Mouse (Mus musculus): ENCODE measurements around the gene Specc1l. TPM values are rescaled to one million over a fixed set of nuclear protein-coding genes. Genes with fewer than 3 reads are reported as not detected.

Specc1l gene
- total RNA-seq, 1 experiment from 2014 or later, result 53.5 TPM

- no peak for ATAC-seq (replicated peaks in 1 of 2; ENCODE audit: insufficient read depth in 1 of 2, low FRiP score in 2 of 2, low TSS enrichment in 1 of 2, low read depth in 1 of 2, poor library complexity in 2 of 2, severe bottlenecking in 2 of 2)
Observed at GRCm38 (mm10) chr10:75298608-75299007, 86.7 kb downstream of the Specc1l start.

GRCm38 (mm10) chr10:75299785-75300418, 88.0 kb downstream of the Specc1l start:
- ATAC-seq (replicated peaks in 1 of 2; ENCODE audit: insufficient read depth in 1 of 2, low FRiP score in 2 of 2, low TSS enrichment in 1 of 2, low read depth in 1 of 2, poor library complexity in 2 of 2, severe bottlenecking in 2 of 2), result peak; percentile 48 to 66

- ATAC-seq (replicated peaks in 1 of 2; ENCODE audit: insufficient read depth in 1 of 2, low FRiP score in 2 of 2, low TSS enrichment in 1 of 2, low read depth in 1 of 2, poor library complexity in 2 of 2, severe bottlenecking in 2 of 2), result no peak
Observed at GRCm38 (mm10) chr10:75301195-75301806, 89.4 kb downstream of the Specc1l start.

DNA sequence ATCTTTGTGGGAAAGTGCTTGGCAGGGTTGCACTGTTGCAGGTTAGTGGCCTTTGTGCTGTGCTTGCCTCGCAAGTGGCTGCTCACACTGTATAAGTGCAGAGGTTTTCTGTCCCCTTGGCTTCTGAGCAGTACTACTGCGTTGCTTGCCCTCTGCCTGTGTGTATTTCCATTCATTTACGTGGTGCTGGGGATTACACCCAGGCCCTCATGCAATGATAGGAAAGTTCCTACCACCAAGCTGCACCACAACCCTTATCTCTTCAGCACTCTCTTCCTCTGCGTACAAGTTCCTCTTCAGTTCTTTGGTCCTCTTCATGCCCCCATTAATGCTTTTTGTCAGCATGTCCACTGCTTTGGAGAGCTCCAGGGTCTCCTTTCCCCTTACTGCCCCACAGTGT, 90.1 kb downstream of the Specc1l start:
- ATAC-seq (replicated peaks in 1 of 2; ENCODE audit: insufficient read depth in 1 of 2, low FRiP score in 2 of 2, low TSS enrichment in 1 of 2, low read depth in 1 of 2, poor library complexity in 2 of 2, severe bottlenecking in 2 of 2), result peak; percentile 74 to 79

- no peak for ATAC-seq (replicated peaks in 1 of 2; ENCODE audit: insufficient read depth in 1 of 2, low FRiP score in 2 of 2, low TSS enrichment in 1 of 2, low read depth in 1 of 2, poor library complexity in 2 of 2, severe bottlenecking in 2 of 2)
Observed at GRCm38 (mm10) chr10:75302536-75302935, 90.7 kb downstream of the Specc1l start.

DNA sequence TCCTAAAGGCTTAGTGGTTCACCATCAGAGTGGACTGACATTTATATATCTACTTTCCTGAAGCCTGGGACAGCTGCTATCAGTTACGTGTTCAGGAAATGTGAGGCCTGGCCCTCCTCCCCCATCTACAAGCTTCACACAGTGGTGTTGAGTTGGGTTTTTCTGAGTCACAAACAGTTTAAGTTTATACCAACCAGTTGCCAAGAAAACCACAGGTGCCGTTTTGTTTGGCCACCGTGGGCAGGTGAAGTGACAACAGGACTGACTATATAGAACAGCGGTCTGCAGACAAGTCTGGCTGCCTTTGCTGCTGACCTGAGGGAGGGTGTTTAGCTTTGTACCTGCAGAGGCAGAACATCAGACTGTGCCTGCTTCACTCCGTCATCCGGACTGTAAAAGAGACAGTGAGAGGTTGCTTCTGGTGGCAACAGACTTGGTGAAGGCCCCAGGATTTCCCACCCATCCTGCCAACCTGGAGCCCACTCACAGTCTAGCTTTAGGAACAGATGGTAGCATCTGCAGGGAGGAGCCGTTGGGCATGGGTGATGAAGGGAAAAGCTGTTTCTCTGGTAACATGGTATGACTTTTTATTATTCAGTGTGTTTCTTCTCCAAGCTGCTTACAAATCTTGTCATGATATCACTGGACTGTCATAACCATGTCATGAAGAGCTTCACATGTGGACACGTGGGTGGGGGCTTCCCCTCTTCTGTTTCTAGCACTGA, 91.6 kb downstream of the Specc1l start:
- ATAC-seq (replicated peaks in 1 of 2; ENCODE audit: insufficient read depth in 1 of 2, low FRiP score in 2 of 2, low TSS enrichment in 1 of 2, low read depth in 1 of 2, poor library complexity in 2 of 2, severe bottlenecking in 2 of 2), result no peak

GRCm38 (mm10) chr10:75304049-75304405, 92.2 kb downstream of the Specc1l start:
- no peak for ATAC-seq (replicated peaks in 1 of 2; ENCODE audit: insufficient read depth in 1 of 2, low FRiP score in 2 of 2, low TSS enrichment in 1 of 2, low read depth in 1 of 2, poor library complexity in 2 of 2, severe bottlenecking in 2 of 2)

- ATAC-seq (replicated peaks in 1 of 2; ENCODE audit: insufficient read depth in 1 of 2, low FRiP score in 2 of 2, low TSS enrichment in 1 of 2, low read depth in 1 of 2, poor library complexity in 2 of 2, severe bottlenecking in 2 of 2), result no peak
Observed at GRCm38 (mm10) chr10:75304413-75304812, 92.5 kb downstream of the Specc1l start.

DNA sequence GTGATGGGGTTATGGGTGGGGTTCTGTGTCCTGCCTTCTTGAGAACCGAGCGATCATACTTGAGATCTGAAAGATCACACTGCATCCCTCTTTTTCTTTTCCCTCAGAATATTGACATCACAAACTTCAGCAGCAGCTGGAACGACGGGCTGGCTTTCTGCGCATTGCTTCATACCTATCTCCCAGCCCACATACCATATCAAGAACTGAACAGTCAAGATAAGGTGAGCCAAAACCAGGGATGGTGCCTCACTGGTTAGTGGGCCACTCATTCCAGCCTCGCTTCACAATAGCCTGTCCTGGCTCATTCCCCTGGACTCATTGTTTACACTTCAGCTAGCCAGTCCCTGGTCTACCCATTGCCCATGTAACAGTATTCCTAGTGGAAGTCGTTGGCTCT, 95.3 kb downstream of the Specc1l start:
- ATAC-seq (replicated peaks in 1 of 2; ENCODE audit: insufficient read depth in 1 of 2, low FRiP score in 2 of 2, low TSS enrichment in 1 of 2, low read depth in 1 of 2, poor library complexity in 2 of 2, severe bottlenecking in 2 of 2), result no peak

DNA sequence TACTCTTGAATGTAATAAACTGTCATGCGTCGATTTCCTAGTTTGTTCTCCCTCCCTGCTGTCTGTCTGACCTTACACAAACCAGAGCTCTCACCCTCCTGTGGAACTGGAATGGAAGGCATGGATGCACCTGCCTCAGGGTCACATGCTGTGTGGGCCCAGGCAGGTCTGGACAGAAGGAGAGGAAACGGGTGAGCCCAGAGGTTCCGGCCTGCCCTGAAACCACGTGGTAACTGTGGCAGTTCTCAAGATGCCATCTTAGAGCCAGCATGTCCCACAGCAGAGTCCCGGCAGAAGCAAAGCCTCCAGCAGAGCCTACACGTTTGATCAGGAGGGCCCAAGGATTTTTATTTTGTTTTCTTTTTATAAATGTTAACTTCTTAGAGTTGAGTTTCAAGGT, 100.5 kb downstream of the Specc1l start:
- peak; percentile 49 to 56 for ATAC-seq (replicated peaks in 1 of 2; ENCODE audit: insufficient read depth in 1 of 2, low FRiP score in 2 of 2, low TSS enrichment in 1 of 2, low read depth in 1 of 2, poor library complexity in 2 of 2, severe bottlenecking in 2 of 2)

GRCm38 (mm10) chr10:75314190-75314980, 102.5 kb downstream of the Specc1l start:
- no peak for ATAC-seq (replicated peaks in 1 of 2; ENCODE audit: insufficient read depth in 1 of 2, low FRiP score in 2 of 2, low TSS enrichment in 1 of 2, low read depth in 1 of 2, poor library complexity in 2 of 2, severe bottlenecking in 2 of 2)

DNA sequence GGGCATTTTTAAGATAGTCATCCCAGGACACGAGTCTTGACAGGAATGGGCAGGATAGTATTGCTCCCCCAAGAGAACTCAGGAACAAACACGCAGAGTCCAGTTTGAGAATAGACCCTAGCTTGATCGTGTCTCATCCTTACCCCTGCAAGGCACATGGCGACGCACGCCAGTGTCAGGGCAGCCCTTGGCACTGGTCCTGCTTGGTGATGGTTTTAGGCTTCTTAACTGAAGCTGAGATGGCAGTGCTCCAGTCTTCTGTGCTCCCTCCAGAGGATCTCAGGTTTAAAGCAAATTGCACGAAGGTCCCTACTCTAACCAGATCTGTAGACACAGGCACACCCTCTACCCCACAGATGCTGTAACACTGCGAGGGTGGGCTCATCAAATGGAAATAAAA, 103.9 kb downstream of the Specc1l start:
- no peak for ATAC-seq (replicated peaks in 1 of 2; ENCODE audit: insufficient read depth in 1 of 2, low FRiP score in 2 of 2, low TSS enrichment in 1 of 2, low read depth in 1 of 2, poor library complexity in 2 of 2, severe bottlenecking in 2 of 2)

DNA sequence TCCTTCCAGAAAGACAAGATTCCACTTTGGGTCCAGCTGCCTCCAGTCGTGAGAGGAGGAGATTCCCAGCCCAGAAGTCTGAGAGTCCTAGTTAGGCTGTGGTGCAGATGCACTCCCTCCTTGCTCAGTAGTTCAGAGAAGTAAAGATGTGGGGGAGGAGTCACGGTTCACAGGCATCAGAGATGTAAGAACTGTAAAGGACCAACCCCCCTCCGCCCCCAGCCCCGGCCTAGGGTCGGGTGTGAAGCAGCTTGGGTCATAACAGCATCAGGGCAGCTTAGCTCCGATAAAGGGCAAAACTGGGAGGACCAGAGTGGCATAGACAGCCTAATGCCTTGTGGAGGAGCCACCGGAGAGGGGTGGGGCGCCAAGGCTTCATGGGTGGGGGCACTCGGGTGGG, 104.6 kb downstream of the Specc1l start:
- no peak for ATAC-seq (replicated peaks in 1 of 2; ENCODE audit: insufficient read depth in 1 of 2, low FRiP score in 2 of 2, low TSS enrichment in 1 of 2, low read depth in 1 of 2, poor library complexity in 2 of 2, severe bottlenecking in 2 of 2)

DNA sequence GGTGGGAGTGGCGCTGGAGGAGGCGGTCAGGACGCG, 104.8 kb downstream of the Specc1l start, which contains the start of gene Adora2a:
Gene Adora2a, plus strand, starts transcription at position 6 of the 36 bp plus-strand sequence.
- ATAC-seq (replicated peaks in 1 of 2; ENCODE audit: insufficient read depth in 1 of 2, low FRiP score in 2 of 2, low TSS enrichment in 1 of 2, low read depth in 1 of 2, poor library complexity in 2 of 2, severe bottlenecking in 2 of 2), result no peak

GRCm38 (mm10) chr10:75316908-75317761, 105.3 kb downstream of the Specc1l start:
- ATAC-seq (replicated peaks in 1 of 2; ENCODE audit: insufficient read depth in 1 of 2, low FRiP score in 2 of 2, low TSS enrichment in 1 of 2, low read depth in 1 of 2, poor library complexity in 2 of 2, severe bottlenecking in 2 of 2), result peak; percentile 24 to 40; a peak in 1 of 4 replicates

DNA sequence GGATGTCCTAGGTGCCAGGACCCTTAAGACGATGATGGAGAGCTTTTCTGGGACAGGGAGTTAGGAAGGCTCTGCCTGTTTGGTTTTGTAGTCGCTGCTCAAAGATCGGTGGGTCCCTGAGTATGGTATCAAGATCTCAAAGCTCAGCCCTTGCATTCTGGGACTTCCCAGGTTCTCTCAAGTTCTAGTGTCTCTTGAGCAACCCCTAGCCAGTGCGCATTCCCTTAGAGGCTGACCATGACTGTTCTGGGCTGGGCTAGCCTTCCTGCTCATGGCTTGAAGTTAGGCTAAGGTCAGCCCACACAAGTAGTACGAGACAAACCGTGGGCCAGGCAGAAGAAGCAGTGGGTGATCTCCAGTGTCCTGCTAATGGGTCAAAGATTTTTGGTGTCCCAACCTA, 106.3 kb downstream of the Specc1l start:
- ATAC-seq (replicated peaks in 1 of 2; ENCODE audit: insufficient read depth in 1 of 2, low FRiP score in 2 of 2, low TSS enrichment in 1 of 2, low read depth in 1 of 2, poor library complexity in 2 of 2, severe bottlenecking in 2 of 2), result no peak

DNA sequence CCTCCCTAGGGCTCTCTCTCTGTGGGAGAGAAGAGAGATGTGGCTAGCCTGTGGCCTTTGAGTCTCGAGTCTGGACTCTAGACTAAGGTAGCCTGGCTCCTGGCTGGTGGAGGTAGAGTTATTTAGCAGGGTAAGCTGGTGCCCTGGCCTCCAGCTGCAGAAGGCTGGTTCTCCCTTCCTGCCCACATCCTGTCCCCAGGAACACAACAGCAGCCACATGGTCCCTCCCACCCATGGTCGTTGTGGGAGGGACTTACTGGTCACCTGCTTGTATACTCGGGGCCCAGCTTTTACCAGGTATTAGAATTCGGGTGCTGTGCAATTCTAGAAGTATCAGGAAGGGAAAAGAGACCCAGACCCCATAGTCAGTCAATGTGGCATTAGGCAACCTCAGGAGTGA, 108.4 kb downstream of the Specc1l start:
- peak; percentile 59 to 70 for ATAC-seq (replicated peaks in 1 of 2; ENCODE audit: insufficient read depth in 1 of 2, low FRiP score in 2 of 2, low TSS enrichment in 1 of 2, low read depth in 1 of 2, poor library complexity in 2 of 2, severe bottlenecking in 2 of 2)

GRCm38 (mm10) chr10:75322966-75323365, 111.1 kb downstream of the Specc1l start:
- ATAC-seq (replicated peaks in 1 of 2; ENCODE audit: insufficient read depth in 1 of 2, low FRiP score in 2 of 2, low TSS enrichment in 1 of 2, low read depth in 1 of 2, poor library complexity in 2 of 2, severe bottlenecking in 2 of 2), result no peak

All from hematopoietic stem cell, adult 5-6 weeks (primary cell).